In genomic region chr7:122672981-122673380, GRCm38 (mm10) we compare ENCODE assay signal across 12 mouse cellular contexts. TPM values are rescaled to one million over a fixed set of nuclear protein-coding genes. Genes with fewer than 3 reads are reported as not detected.
DNase-seq lines count a peak whose midpoint lies in the region; ATAC-seq and TF ChIP-seq lines count a peak whose summit lies in the region.
"Had no signal": no experiment of that assay in that cellular context is flagged by ENCODE, and none has a peak within 500 bp of the region (broad histone marks: within the 10 kb centered on the region; RNA-seq: fewer than 3 reads in every experiment).

No protein-coding gene starts in this region.

- no peak overlapping the region for H3K9ac ChIP-seq in neural tube, embryonic 14.5 days (replicated peaks; ENCODE audit: low read depth, low read length)
- H3K9ac ChIP-seq in heart, adult 2 months (ENCODE audit: low read depth, low read length), result no peak overlapping the region

- H3K27ac ChIP-seq in neural tube, embryonic 14.5 days (ENCODE audit: low read depth, low read length), result no peak overlapping the region
- H3K27ac ChIP-seq in heart, adult 2 months, result no peak overlapping the region

- H3K4me1 ChIP-seq in neural tube, embryonic 14.5 days (ENCODE audit: control insufficient read depth, insufficient read depth, low read length), result no peaks in the 10 kb centered on the region
- H3K4me1 ChIP-seq in heart, adult 2 months (ENCODE audit: control insufficient read depth, insufficient read depth, low read length), result no peaks in the 10 kb centered on the region

- no peaks in the 10 kb centered on the region for H3K36me3 ChIP-seq in neural tube, embryonic 14.5 days (ENCODE audit: control insufficient read depth, insufficient read depth, low read length)
- H3K36me3 ChIP-seq in heart, adult 2 months (ENCODE audit: control insufficient read depth, insufficient read depth, low read length), result no peaks in the 10 kb centered on the region

- H3K79me2 ChIP-seq in heart, adult 2 months (replicated peaks; ENCODE audit: control insufficient read depth, insufficient read depth, low read length), result no peaks in the 10 kb centered on the region

- H3K27me3 ChIP-seq in neural tube, embryonic 14.5 days (ENCODE audit: control insufficient read depth, insufficient read depth, low read length), result no peaks in the 10 kb centered on the region
- H3K27me3 ChIP-seq in heart, adult 2 months (ENCODE audit: control insufficient read depth, insufficient read depth, low read length), result peaks cover 1% of the 10 kb centered on the region; the same call in 1 of the 2 replicates

- no peak for ATAC-seq in neural tube, embryonic 14.5 days (ENCODE audit: low read depth)
- ATAC-seq in inflammation-experienced regulatory T-cells, adult 6 months, result no peak
- ATAC-seq: intestine, postnatal 0 days had no signal

- no peak for TF ChIP-seq EP300 in heart, adult 2 months (IDR thresholded peaks at IDR 0.05; ENCODE audit: insufficient read depth, low read depth, low read length)

- H3K4me2 ChIP-seq in neural tube, embryonic 14.5 days (ENCODE audit: low read depth, low read length), result peak overlapping the region; percentile 75

- H3K9me3 ChIP-seq in neural tube, embryonic 14.5 days (ENCODE audit: control insufficient read depth, low read length), result no peaks in the 10 kb centered on the region

- peak overlapping the region; percentile 36; the same call in 1 of the 2 replicates for H3K4me3 ChIP-seq in neural tube, embryonic 14.5 days (ENCODE audit: low read depth, low read length)
- H3K4me3 ChIP-seq in heart, adult 2 months, result no peak overlapping the region

- WGBS in neural tube, embryonic 14.5 days, result 57% methylated on average over 5 of the region's 5 CpGs
- 21% methylated on average over 5 of the region's 5 CpGs for WGBS in heart, adult 2 months

- DNase-seq in left cerebral cortex, adult 18-20 months (ENCODE audit: low spot score in 2 of 2), result peak; percentile 48 to 56
- no peak for DNase-seq in left cerebral cortex, postnatal 4 days
- peak; percentile 2 for DNase-seq in adipocyte (ENCODE audit: low spot score)
- DNase-seq in frontal cortex, postnatal 10 days (ENCODE audit: low spot score in 2 of 2), result peak; percentile 22 to 26
- no peak for DNase-seq in heart, postnatal 10 days
- DNase-seq in heart, adult 2 months, result no peak
- DNase-seq: kidney, postnatal 4 days had no signal

- no peak for TF ChIP-seq CTCF in heart, adult 2 months (IDR thresholded peaks at IDR 0.05)

- no peak for TF ChIP-seq POLR2A in heart, adult 2 months (IDR thresholded peaks at IDR 0.05; ENCODE audit: insufficient read depth, low read depth, low read length)

- intact Hi-C loops in left cerebral cortex, postnatal 4 days (cut with DNase I), result loop anchor here (5.0 kb wide), 2 partner anchors 196 to 234 kb away; no protein-coding TSS in a partner anchor
- intact Hi-C loops in heart, postnatal 10 days (cut with DNase I), result no loop called here
- intact Hi-C loops in heart, adult 2 months (cut with DNase I), result loop anchor here (10.0 kb wide), 2 partner anchors 198 to 252 kb away; no protein-coding TSS in a partner anchor

RNA-seq across cellular contexts. Expression of gene Cacng3, which starts 2.7 kb away (rescaled TPM):
- 100 to 1,000 TPM; 133 to 144 TPM for total RNA-seq in left cerebral cortex, adult 18-20 months (2021)
- total RNA-seq in left cerebral cortex, postnatal 4 days (2021), result 10 to 100 TPM; 32.2 to 39.0 TPM
- polyA plus RNA-seq in neural tube, embryonic 14.5 days (2014; fragmentation: Nextera tagmentation; extraction: Ambion mirVana), result 24.8 and 35.7 TPM in 2 replicates
- not detected for polyA plus RNA-seq in inflammation-experienced regulatory T-cells, adult 6 months (2017; shearing (Covaris generic))
- under 1 TPM in 1 of 2 experiments, not detected in 1; 0.30 TPM for total RNA-seq in heart, postnatal 10 days (2021)
- total RNA-seq in heart, adult 2 months (2021), result not detected
- not detected in 2 replicates for polyA plus RNA-seq in heart, adult 2 months (2012; rRNA removed)
- total RNA-seq: common myeloid progenitor, adult 5-6 weeks; gastrocnemius, postnatal 4 days had no signal
- polyA plus RNA-seq: intestine, postnatal 0 days had no signal

Comparison
In these comparisons a context has a peak if more than half of its experiments do, and no peak if none do; other contexts are left out.
1. DNase-seq: peak in left cerebral cortex, adult 18-20 months (2 of 2), adipocyte (single experiment) and frontal cortex, postnatal 10 days (2 of 2); none in left cerebral cortex, postnatal 4 days (single experiment), heart, postnatal 10 days (0 of 2) and heart, adult 2 months (0 of 2).
2. RNA of gene Cacng3, which starts 2.7 kb away (total RNA-seq): 133 to 144 TPM in left cerebral cortex, adult 18-20 months and 32.2 to 39.0 TPM in left cerebral cortex, postnatal 4 days; 0.30 TPM in heart, postnatal 10 days and not detected in heart, adult 2 months; every median in the first group is over 10 times any median in the second.